Mouse (Mus musculus) brain, embryonic 14.5 days (tissue): ENCODE results near the gene Ccdc120. TPM values are rescaled to one million over a fixed set of nuclear protein-coding genes. Genes with fewer than 3 reads are reported as not detected.

Experiments
- DNase-seq: peaks from one replicate; pipeline ENCODE4 v3.0.0-alpha.2; 2011; ENCODE audit warnings: low read depth
- CTCF ChIP-seq: fragments of 200-500 bp; IDR thresholded peaks from 2 replicates; pipeline ENCODE4 v1.5.1; 2012; ENCODE audit warnings: inconsistent platforms, mild to moderate bottlenecking, moderate library complexity, borderline replicate concordance; ENCODE audit not compliant: insufficient read depth, insufficient read length; ENCODE audit errors: extremely low read depth
- POLR2A ChIP-seq: fragments of 200-500 bp; IDR thresholded peaks from 2 replicates; pipeline ENCODE4 v1.6.1; 2012; ENCODE audit warnings: mild to moderate bottlenecking, inconsistent platforms, borderline replicate concordance; ENCODE audit not compliant: poor library complexity, insufficient read depth, insufficient read length, severe bottlenecking; ENCODE audit errors: extremely low read depth
- polyA plus RNA-seq: library from polyadenylated mRNA; depleted of rRNA; stranded (reverse); fragments of >200 nt; gene quantifications from 2 replicates; pipeline ENCODE4 v1.2.3, GENCODE M21; 2012

Gene Ccdc120
- polyA plus RNA-seq, 1 experiment: 86.8 TPM

DNA sequence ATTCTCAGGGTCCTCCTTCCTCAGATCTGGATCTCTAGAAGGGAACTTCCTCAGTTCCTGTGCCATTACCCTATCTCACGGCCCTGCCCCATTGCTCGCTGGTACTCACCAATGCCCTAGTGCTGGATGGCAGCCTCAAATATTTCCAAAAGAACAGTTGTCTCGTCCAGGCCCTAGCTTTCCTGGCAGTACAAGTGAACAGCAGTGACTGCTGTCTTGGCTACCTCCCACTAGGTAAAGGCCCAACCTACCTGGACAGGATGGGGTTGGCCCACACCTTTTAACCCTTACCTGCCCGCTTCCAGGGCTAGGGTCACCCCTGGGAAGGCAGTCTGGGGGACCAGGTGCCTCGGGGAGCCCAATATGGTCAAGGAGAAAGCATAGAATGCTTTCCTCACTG, 9.6 kb downstream of the Ccdc120 start:
- no peak for DNase-seq
- TF ChIP-seq CTCF (no peak), POLR2A (no peak)

DNA sequence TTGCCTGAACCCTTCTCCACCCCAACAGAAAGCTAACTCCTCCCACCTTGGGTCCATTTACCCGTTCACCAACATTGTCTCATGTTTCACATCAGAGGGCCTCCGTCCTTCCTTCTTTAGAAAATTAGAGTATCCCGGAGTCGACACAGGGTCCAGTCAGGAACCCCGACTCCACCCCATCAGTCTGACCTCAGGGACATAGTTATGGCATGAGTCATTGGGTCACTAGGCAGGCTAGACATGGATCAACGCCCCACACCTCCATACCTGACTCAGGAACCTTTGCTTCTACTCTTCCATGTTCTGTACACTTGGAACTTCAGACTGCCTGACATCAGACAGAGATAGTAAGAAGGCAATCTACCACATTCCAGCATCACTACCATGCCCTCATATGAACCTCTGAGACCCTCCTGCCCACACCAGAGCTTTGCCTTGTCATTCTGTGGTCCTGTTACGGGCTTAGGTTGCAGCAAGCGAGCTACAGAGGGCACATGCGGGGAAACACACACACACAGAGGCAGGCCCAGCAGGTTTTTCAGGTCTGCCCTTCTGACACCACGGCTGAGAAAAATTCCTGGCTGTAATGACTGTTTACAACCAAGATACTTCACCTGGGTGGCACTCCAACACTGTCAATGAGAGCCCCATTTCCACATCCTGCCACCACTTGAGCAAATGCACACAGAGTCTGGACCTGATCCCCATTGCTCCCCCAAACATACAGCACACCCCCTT, 10.5 kb downstream of the Ccdc120 start:
- TF ChIP-seq POLR2A (no peak), CTCF (no peak)
- no peak for DNase-seq

DNA sequence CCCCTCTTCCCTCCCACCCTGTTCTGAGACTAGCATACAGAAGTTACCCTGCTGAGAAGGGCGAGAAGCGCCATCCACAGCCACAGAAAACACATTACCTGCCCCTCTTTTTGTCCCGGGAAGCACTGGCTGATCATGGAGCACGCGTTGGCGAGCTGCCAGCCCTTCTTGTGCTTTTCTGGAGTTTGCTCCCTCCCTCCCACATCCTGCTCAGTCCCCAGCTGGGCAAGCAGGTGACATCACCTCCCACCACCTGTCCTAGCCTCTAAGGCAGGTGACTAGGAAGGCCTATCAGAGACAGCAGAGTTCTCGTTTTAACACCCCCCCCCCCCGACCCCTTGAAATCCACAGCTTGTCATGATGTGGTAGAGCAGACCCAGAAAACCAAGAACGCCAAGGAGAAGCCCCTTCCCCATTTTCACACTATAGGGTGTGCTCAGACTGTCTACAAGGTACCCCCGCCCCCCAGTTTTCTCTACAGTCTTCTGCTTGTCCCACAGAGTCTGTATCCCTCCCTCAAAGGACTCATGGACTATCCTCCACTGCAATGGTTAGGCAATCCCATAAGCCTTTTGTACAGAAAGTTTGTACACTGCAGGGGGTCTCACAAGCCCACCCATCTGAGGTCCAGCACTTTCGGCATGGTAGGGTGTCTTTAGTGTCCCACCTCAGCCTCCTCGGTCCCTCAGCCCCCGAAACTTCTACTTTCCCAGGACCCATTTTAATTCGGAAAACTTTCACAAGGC, 11.2 kb downstream of the Ccdc120 start:
- DNase-seq: peak; percentile 31
- TF ChIP-seq POLR2A: no peak
- TF ChIP-seq CTCF: no peak

DNA sequence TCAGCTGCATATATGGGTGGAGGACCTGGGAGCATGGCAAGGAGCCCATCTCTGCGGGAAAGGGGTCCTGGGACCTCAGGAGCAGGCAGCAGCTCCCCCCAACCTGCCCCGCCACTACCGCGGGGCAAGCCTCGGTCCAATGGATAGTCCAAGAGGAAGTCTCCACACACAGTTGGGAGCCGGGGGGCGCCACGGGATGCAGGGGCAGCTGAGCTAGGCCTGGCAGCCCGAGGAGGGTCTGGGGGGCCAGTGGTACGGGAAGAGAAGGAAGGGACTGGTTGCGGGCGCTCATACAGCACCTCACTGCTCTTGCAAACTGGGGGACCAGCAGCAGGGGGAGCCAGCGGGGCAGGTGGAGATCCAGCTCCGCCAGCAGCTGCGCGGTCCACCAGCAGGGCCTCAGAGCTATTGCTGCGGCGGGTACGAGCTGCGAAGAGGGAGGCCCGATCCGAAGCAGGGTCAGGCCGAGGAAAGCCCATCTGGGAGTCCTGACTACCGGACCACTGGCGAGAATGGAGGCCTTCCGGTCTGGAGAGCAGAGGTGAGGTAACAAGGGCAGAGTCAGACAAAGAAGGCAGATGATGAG, 17.0 kb downstream of the Ccdc120 start:
- TF ChIP-seq POLR2A (no peak), CTCF (peak; percentile 45)

DNA sequence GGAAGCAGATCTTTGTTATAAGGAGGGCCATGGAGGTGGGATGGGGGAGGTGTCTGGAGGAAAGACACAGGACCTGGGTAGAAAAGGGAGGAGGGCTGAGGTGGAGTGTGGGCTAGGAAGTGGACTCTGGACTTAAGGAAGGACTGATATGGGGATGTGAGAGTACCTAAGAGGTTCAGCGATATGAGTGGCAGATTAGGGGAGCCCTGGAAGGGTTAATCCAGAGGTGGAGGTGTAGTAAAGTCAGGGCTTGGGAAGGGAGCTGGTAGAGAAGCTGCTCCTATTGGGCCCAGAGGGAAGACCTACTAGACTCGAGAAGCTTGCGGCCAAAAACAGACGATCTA, 21.8 kb downstream of the Ccdc120 start:
- TF ChIP-seq CTCF: no peak
- no peak for TF ChIP-seq POLR2A
- no peak for DNase-seq

More for the DNA sequence above, 17.0 kb downstream of the Ccdc120 start:
- peak; percentile 46 for DNase-seq

DNA sequence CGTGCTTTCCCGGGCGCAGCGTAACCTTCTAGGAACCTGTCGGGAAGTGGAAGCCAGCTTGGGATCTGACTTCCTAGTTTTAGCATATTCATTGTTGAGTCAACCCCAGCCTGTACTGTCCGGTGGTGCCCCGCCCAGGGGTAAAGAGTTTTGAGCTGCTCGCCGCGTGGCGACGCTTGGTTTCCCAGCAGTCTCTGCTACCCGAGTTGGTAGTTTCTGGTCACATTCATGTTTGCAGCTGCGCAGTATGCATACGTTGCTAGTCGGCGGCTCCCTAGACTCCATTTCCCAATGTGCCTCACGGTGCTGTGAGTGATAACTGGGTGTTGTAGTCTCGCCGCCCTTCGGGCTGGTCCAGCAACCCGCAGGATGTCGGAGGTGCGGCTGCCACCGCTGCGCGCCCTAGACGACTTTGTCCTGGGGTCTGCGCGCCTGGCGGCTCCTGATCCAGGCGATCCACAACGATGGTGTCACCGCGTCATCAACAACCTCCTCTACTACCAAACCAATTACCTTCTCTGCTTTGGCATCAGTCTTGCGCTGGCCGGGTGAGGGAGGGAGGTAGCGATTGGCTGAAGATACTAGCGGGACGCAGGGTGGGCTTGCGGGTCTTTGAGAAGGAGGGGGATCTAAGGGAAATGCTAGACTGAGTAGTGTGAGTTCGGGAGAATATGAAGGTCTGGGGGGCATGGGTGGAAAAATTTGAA, 22.3 kb downstream of the Ccdc120 start, which contains the start of gene Praf2:
Gene Praf2, plus strand, starts transcription at position 225 of the 707 bp plus-strand sequence.
- DNase-seq: peak; percentile 96
- TF ChIP-seq POLR2A (no peak), CTCF (no peak)

DNA sequence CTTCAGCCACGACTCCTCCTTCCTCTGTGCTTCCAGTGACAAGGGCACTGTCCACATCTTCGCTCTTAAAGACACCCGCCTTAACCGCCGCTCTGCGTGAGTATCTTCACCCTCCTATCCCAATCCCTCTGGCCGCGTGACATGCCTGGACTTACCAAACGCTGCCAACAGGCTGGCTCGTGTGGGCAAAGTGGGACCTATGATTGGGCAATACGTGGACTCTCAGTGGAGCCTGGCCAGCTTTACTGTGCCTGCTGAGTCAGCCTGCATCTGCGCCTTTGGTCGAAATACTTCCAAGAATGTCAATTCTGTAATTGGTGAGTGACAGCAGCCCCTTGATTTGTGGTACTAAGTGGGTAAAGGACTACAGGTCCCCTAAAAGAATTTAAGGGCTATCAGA, 23.5 kb downstream of the Ccdc120 start:
- no peak for TF ChIP-seq POLR2A
- no peak for TF ChIP-seq CTCF
- DNase-seq: no peak

DNA sequence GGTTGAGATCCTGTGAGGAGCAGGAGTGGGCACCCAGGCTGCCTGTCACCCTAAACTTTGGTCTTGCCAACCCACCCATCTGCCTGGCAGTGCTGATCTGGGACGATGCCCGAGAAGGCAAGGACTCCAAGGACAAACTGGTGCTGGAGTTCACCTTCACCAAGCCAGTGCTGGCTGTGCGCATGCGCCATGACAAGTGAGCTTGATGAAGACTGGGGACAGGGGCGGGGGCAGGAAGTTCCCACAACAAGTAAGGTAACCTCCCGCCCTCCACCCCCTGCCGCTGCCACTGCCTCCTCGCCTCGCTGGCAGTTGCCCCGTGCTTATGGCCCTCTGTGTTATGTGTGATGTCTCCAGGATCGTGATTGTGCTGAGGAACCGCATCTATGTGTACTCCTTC, 24.9 kb downstream of the Ccdc120 start:
- no peak for DNase-seq
- no peak for TF ChIP-seq CTCF
- no peak for TF ChIP-seq POLR2A

DNA sequence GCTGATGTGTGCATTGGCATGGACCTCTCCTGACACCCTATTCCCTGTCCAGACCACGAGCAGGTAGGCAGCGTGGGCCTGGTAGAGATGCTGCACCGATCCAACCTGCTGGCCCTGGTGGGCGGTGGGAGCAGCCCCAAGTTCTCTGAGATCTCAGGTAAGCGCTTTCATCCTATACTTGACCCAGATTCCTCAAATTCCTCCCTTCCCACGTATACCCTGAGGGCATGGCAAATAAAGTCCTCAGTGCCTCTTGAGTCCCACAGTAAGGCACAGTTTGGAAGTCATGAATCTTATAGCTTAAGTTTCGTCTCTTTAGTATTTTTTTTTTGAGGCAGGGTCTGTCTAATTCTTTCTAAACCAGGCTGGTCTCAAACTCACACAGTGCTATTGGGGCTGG, 26.6 kb downstream of the Ccdc120 start:
- no peak for DNase-seq
- TF ChIP-seq CTCF: no peak
- no peak for TF ChIP-seq POLR2A

DNA sequence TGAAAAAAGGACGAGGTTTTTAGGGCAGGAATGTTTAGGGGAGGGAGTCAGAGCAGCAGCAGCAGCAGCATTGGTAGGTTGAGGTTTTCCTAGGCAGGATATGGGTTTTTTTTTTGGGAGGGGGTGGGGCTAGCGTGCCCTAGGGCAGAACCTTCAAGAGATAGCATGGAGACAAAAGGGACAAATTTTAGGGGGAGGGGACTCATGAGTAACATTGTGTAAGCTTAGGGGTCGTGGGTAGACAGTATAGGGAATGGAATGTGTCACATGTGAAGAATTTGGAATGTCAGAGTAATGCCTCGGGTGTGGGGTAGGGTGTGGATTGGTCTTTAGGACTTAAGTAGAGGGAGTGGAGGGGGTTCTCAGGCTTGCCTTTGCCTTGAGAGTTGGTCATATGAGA, 28.0 kb downstream of the Ccdc120 start:
- no peak for TF ChIP-seq POLR2A
- TF ChIP-seq CTCF: no peak
- no peak for DNase-seq

DNA sequence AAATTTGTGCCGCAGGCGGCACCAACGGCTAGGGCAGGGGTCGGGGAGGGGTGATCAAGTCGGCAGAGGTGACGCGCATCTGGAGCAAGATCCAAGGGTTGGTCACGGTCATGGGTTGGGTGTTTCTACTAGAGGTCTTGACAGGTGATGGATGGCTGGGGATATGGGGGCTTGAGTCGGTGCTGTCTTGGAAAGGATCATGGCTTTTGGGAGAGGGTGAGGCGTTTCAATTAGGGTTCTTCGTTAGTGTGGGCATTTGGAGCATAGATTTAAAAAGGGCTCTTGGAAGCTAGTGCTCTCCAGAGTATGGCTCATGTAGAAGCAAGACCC, 28.5 kb downstream of the Ccdc120 start:
- no peak for DNase-seq
- TF ChIP-seq CTCF: no peak
- TF ChIP-seq POLR2A: no peak
